Mouse (Mus musculus) heart, embryonic 14.5 days (tissue): ENCODE results near the gene Cbx6. TPM values are rescaled to one million over a fixed set of nuclear protein-coding genes. Genes with fewer than 3 reads are reported as not detected.

Experiments used
- ATAC-seq: fragments of 200-750 bp; cut with Nextera tagmentation; 2 replicates; pipeline ENCODE4 v1.8.0; 2017; ENCODE audit warnings: low read depth, moderate TSS enrichment; ENCODE audit not compliant: insufficient number of reproducible peaks, insufficient read depth, low FRiP score
- H3K27ac ChIP-seq, 2 experiments: fragments of 200-500 bp in 1 of 2; fragments of 300-500 bp in 1 of 2; sonication (generic) in 1 of 2; replicated peaks in 1 of 2; 2 replicates each; pipeline ENCODE4 v1.5.1; 2012 to 2014; ENCODE audit warnings: low read depth in 2 of 2, low read length in 2 of 2, control low read depth in 1 of 2, mild to moderate bottlenecking in 1 of 2, mixed read lengths in 1 of 2; ENCODE audit not compliant: control insufficient read depth in 1 of 2, insufficient read depth in 1 of 2
- H3K27me3 ChIP-seq: fragments of 300-500 bp; sonication (generic); 2 replicates; pipeline ENCODE4 v1.6.1; 2014; ENCODE audit warnings: mild to moderate bottlenecking, low read length, control low read depth; ENCODE audit not compliant: control insufficient read depth, insufficient read depth
- H3K36me3 ChIP-seq: fragments of 300-500 bp; sonication (generic); 2 replicates; pipeline ENCODE4 v1.6.1; 2014; ENCODE audit warnings: mild to moderate bottlenecking, control low read depth, low read length, mixed read lengths; ENCODE audit not compliant: control insufficient read depth, insufficient read depth
- H3K4me1 ChIP-seq, 2 experiments: fragments of 200-500 bp in 1 of 2; fragments of 300-500 bp in 1 of 2; sonication (generic) in 1 of 2; 2 replicates each; pipeline ENCODE4 v1.6.1; 2012 to 2014; ENCODE audit warnings: low read length in 2 of 2, control low read depth in 1 of 2, mixed read lengths in 1 of 2; ENCODE audit not compliant: control insufficient read depth in 2 of 2, insufficient read depth in 2 of 2
- H3K4me2 ChIP-seq: fragments of 300-500 bp; sonication (generic); 2 replicates; pipeline ENCODE4 v1.6.1; 2014; ENCODE audit warnings: mild to moderate bottlenecking, low read length
- H3K4me3 ChIP-seq, 2 experiments: fragments of 200-500 bp in 1 of 2; fragments of 300-500 bp in 1 of 2; sonication (generic) in 1 of 2; 2 replicates each; pipeline ENCODE4 v1.5.1; 2012 to 2014; ENCODE audit warnings: low read length in 2 of 2, mild to moderate bottlenecking in 2 of 2, control low read depth in 1 of 2, low read depth in 1 of 2, moderate library complexity in 1 of 2; ENCODE audit not compliant: control insufficient read depth in 1 of 2, insufficient read depth in 1 of 2
- H3K9ac ChIP-seq: fragments of 300-500 bp; sonication (generic); 2 replicates; pipeline ENCODE4 v1.6.1; 2014; ENCODE audit warnings: mild to moderate bottlenecking, low read length
- H3K9me3 ChIP-seq: fragments of 300-500 bp; sonication (generic); 2 replicates; pipeline ENCODE4 v1.6.1; 2016; ENCODE audit warnings: low read length, control low read depth; ENCODE audit not compliant: control insufficient read depth
- WGBS: fragments of 180-500 bp; shearing (Covaris S2); extraction: QIAGEN DNeasy Blood & Tissue Kit; methylation state at CpG from one replicate; pipeline ENCODE4 v1.1.7; 2014; 5-methylcytosine and 5-hydroxymethylcytosine counted together
- polyA plus RNA-seq: library from polyadenylated mRNA; unstranded; fragments of >200 nt; fragmentation: Nextera tagmentation; extraction: Ambion mirVana; gene quantifications from 2 replicates; pipeline ENCODE4 v1.2.1, GENCODE M21; 2014

Gene Cbx6
- polyA plus RNA-seq, 1 experiment from 2014 or later: 33.0 TPM

GRCm38 (mm10) chr15:79800701-79801100 lies 33.8 kb downstream of the Cbx6 start:
- WGBS: 57% methylated on average over 11 of the region's 11 CpGs
- peaks cover 0 to 7% of the 10 kb centered on the region in 2 experiments; a peak in 1 of 4 replicates for H3K4me1 ChIP-seq
- H3K36me3 ChIP-seq: no peaks in the 10 kb centered on the region
- H3K4me2 ChIP-seq: no peak overlapping the region
- no peak for ATAC-seq
- H3K27ac ChIP-seq: no peak overlapping the region
- peaks cover 55% of the 10 kb centered on the region for H3K27me3 ChIP-seq
- H3K4me3 ChIP-seq: no peak overlapping the region
- H3K9ac ChIP-seq: no peak overlapping the region
- H3K9me3 ChIP-seq: no peaks in the 10 kb centered on the region

GRCm38 (mm10) chr15:79798591-79798990 lies 35.9 kb downstream of the Cbx6 start:
- Histone ChIP-seq H3K4me2 (no peak overlapping the region), H3K9ac (no peak overlapping the region), H3K27ac (no peak overlapping the region), H3K36me3 (no peaks in the 10 kb centered on the region), H3K4me3 (no peak overlapping the region), H3K27me3 (peaks cover 35% of the 10 kb centered on the region), H3K4me1 (peaks cover 0 to under 1% of the 10 kb centered on the region in 2 experiments; a peak in 1 of 4 replicates), H3K9me3 (no peaks in the 10 kb centered on the region)
- ATAC-seq: no peak
- 80% methylated on average over 10 of the region's 10 CpGs for WGBS

- no peak overlapping the region for H3K4me2 ChIP-seq
- H3K4me1 ChIP-seq: no peaks in the 10 kb centered on the region
- H3K4me3 ChIP-seq: no peak overlapping the region
- no peak overlapping the region for H3K27ac ChIP-seq
- ATAC-seq: no peak
- no peaks in the 10 kb centered on the region for H3K9me3 ChIP-seq
- H3K27me3 ChIP-seq: peaks cover 32% of the 10 kb centered on the region
- H3K9ac ChIP-seq: no peak overlapping the region
- no peaks in the 10 kb centered on the region for H3K36me3 ChIP-seq
- WGBS: 77% methylated on average over 8 of the region's 8 CpGs
These were observed 36.8 kb downstream of the Cbx6 start for GRCm38 (mm10) chr15:79797680-79798079.

GRCm38 (mm10) chr15:79797096-79797495 lies 37.4 kb downstream of the Cbx6 start:
- Histone ChIP-seq H3K9me3 (no peaks in the 10 kb centered on the region), H3K36me3 (no peaks in the 10 kb centered on the region), H3K4me3 (no peak overlapping the region), H3K4me2 (no peak overlapping the region), H3K9ac (no peak overlapping the region), H3K4me1 (no peaks in the 10 kb centered on the region), H3K27me3 (peaks cover 31% of the 10 kb centered on the region), H3K27ac (no peak overlapping the region)
- WGBS: 78% methylated on average over 7 of the region's 7 CpGs
- no peak for ATAC-seq

- H3K4me3 ChIP-seq: no peak overlapping the region
- no peak for ATAC-seq
- WGBS: 75% methylated on average over 12 of the region's 12 CpGs
- no peaks in the 10 kb centered on the region for H3K4me1 ChIP-seq
- no peaks in the 10 kb centered on the region for H3K9me3 ChIP-seq
- H3K9ac ChIP-seq: no peak overlapping the region
- no peak overlapping the region for H3K27ac ChIP-seq
- H3K27me3 ChIP-seq: peaks cover 24% of the 10 kb centered on the region
- no peaks in the 10 kb centered on the region for H3K36me3 ChIP-seq
- no peak overlapping the region for H3K4me2 ChIP-seq
These were observed 38.2 kb downstream of the Cbx6 start for GRCm38 (mm10) chr15:79796256-79796655.

- peaks cover 13% of the 10 kb centered on the region for H3K27me3 ChIP-seq
These were observed 40.3 kb downstream of the Cbx6 start for GRCm38 (mm10) chr15:79794173-79794572.

GRCm38 (mm10) chr15:79793076-79793475 lies 41.4 kb downstream of the Cbx6 start:
- 84% methylated on average over 9 of the region's 9 CpGs for WGBS
- H3K27ac ChIP-seq: no peak overlapping the region
- H3K4me3 ChIP-seq: no peak overlapping the region
- no peaks in the 10 kb centered on the region for H3K4me1 ChIP-seq
- no peak overlapping the region for H3K9ac ChIP-seq
- ATAC-seq: no peak
- H3K36me3 ChIP-seq: no peaks in the 10 kb centered on the region
- H3K4me2 ChIP-seq: no peak overlapping the region
- H3K9me3 ChIP-seq: no peaks in the 10 kb centered on the region
- H3K27me3 ChIP-seq: peaks cover 13% of the 10 kb centered on the region

More at GRCm38 (mm10) chr15:79794173-79794572, 40.3 kb downstream of the Cbx6 start:
- ATAC-seq: no peak
- H3K4me2 ChIP-seq: no peak overlapping the region
- 15% methylated on average over 20 of the region's 20 CpGs for WGBS
- no peaks in the 10 kb centered on the region for H3K4me1 ChIP-seq
- no peak overlapping the region for H3K9ac ChIP-seq
- H3K27ac ChIP-seq: no peak overlapping the region
- no peak overlapping the region for H3K4me3 ChIP-seq
- no peaks in the 10 kb centered on the region for H3K9me3 ChIP-seq
- H3K36me3 ChIP-seq: no peaks in the 10 kb centered on the region

GRCm38 (mm10) chr15:79792455-79792854 lies 42.0 kb downstream of the Cbx6 start:
- peaks cover 13% of the 10 kb centered on the region for H3K27me3 ChIP-seq
- no peak overlapping the region for H3K27ac ChIP-seq
- no peak for ATAC-seq
- WGBS: 19% methylated on average over 19 of the region's 19 CpGs
- H3K4me1 ChIP-seq: no peaks in the 10 kb centered on the region
- no peaks in the 10 kb centered on the region for H3K9me3 ChIP-seq
- H3K4me2 ChIP-seq: no peak overlapping the region
- H3K9ac ChIP-seq: no peak overlapping the region
- no peak overlapping the region for H3K4me3 ChIP-seq
- H3K36me3 ChIP-seq: no peaks in the 10 kb centered on the region
